Mouse (Mus musculus) heart, embryonic 12.5 days (tissue): ENCODE data around the gene Nln. TPM values are rescaled to one million over a fixed set of nuclear protein-coding genes. Genes with fewer than 3 reads are reported as not detected.

Experiments
- ATAC-seq: fragments of 200-750 bp; cut with Nextera tagmentation; 2 replicates; pipeline ENCODE4 v1.8.0; 2017; ENCODE audit warnings: moderate TSS enrichment, moderate library complexity; ENCODE audit not compliant: insufficient number of reproducible peaks, low FRiP score
- H3K27ac ChIP-seq: fragments of 300-500 bp; sonication (generic); 2 replicates; pipeline ENCODE4 v1.5.1; 2016; ENCODE audit warnings: mild to moderate bottlenecking, moderate library complexity; ENCODE audit not compliant: poor library complexity, severe bottlenecking
- H3K27me3 ChIP-seq: fragments of 300-500 bp; sonication (generic); replicated peaks from 2 replicates; pipeline ENCODE4 v1.6.1; 2016; ENCODE audit warnings: mild to moderate bottlenecking, moderate library complexity
- H3K36me3 ChIP-seq: fragments of 300-500 bp; sonication (generic); 2 replicates; pipeline ENCODE4 v1.6.1; 2016; ENCODE audit warnings: mild to moderate bottlenecking, moderate library complexity
- H3K4me1 ChIP-seq: fragments of 300-500 bp; sonication (generic); replicated peaks from 2 replicates; pipeline ENCODE4 v1.6.1; 2016; ENCODE audit warnings: mild to moderate bottlenecking
- H3K4me2 ChIP-seq: fragments of 300-500 bp; sonication (generic); 2 replicates; pipeline ENCODE4 v1.6.1; 2016; ENCODE audit warnings: mild to moderate bottlenecking, moderate library complexity
- H3K4me3 ChIP-seq: fragments of 300-500 bp; sonication (generic); 2 replicates; pipeline ENCODE4 v1.5.1; 2016; ENCODE audit warnings: mild to moderate bottlenecking
- H3K9ac ChIP-seq: fragments of 300-500 bp; sonication (generic); 2 replicates; pipeline ENCODE4 v1.6.1; 2016; ENCODE audit warnings: mild to moderate bottlenecking, moderate library complexity
- H3K9me3 ChIP-seq: fragments of 300-500 bp; sonication (generic); replicated peaks from 2 replicates; pipeline ENCODE4 v1.6.1; 2016; ENCODE audit warnings: mild to moderate bottlenecking, moderate library complexity
- WGBS: fragments of 180-500 bp; shearing (Covaris S2); methylation state at CpG from one replicate; pipeline ENCODE4 v1.1.7; 2016; 5-methylcytosine and 5-hydroxymethylcytosine counted together
- polyA plus RNA-seq: library from polyadenylated mRNA; unstranded; fragments of >200 nt; fragmentation: Nextera tagmentation; extraction: Ambion mirVana; gene quantifications from 2 replicates; pipeline ENCODE4 v1.2.1, GENCODE M21; 2016

Nln gene
- polyA plus RNA-seq, 1 experiment from 2014 or later = 25.7 TPM

DNA sequence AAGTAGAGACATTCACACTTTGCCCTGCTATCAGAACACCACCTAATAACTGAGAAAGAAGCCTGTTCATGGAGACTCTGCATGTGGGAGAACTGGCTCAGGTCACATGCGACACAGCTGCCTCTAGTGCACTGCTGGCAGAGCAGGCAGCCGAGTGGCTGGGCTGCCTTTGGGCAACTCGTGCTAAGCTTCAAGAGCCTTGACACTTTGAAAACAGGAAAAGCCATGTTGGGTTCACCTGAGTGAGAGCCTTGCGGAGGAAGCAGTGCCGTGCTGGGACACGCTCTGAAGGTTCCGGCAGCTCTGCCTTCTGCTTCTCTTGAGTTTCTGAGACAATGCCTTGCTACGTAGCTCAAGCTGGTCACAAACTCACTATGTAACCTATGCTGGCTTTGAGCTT, 66.7 kb downstream of the Nln start:
- Histone ChIP-seq H3K9me3 (no peaks in the 10 kb centered on the region), H3K27ac (no peak overlapping the region), H3K4me2 (no peak overlapping the region), H3K4me1 (peaks cover 12% of the 10 kb centered on the region), H3K36me3 (peaks cover 6% of the 10 kb centered on the region; the same call in 1 of the 2 replicates), H3K27me3 (no peaks in the 10 kb centered on the region), H3K9ac (no peak overlapping the region), H3K4me3 (no peak overlapping the region)
- WGBS = 82% methylated on average over 8 of the region's 8 CpGs
- ATAC-seq = no peak

- Histone ChIP-seq H3K27me3 (no peaks in the 10 kb centered on the region), H3K4me2 (no peak overlapping the region), H3K27ac (no peak overlapping the region), H3K9ac (no peak overlapping the region), H3K4me1 (peaks cover 24% of the 10 kb centered on the region), H3K36me3 (peaks cover 8% of the 10 kb centered on the region; the same call in 1 of the 2 replicates), H3K9me3 (no peaks in the 10 kb centered on the region), H3K4me3 (no peak overlapping the region)
- WGBS = 86% methylated on average over 7 of the region's 7 CpGs
- ATAC-seq = no peak
These were observed 67.9 kb downstream of the Nln start for GRCm38 (mm10) chr13:104041481-104041880.

DNA sequence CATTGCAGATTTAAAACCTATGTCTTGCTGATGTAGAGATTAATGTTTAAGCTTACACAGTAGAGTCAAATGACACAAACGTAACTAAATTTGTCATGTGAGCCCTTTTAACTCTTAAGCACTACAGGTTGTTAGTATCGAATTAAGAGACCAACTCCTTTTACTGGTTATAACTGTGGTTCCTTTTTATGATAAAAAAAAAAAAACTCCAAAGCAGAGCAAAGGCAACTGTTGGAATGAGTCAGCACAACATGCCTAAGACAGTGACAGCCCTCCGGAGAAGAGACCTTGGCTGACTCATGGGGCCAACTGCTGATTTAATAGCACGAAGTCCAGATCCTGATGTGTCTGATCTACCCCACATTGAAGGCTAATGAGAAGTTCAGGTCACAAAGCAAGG, 68.5 kb downstream of the Nln start:
- WGBS = 77% methylated on average over 4 of the region's 4 CpGs
- Histone ChIP-seq H3K9ac (no peak overlapping the region), H3K27me3 (no peaks in the 10 kb centered on the region), H3K36me3 (peaks cover 8% of the 10 kb centered on the region; the same call in 1 of the 2 replicates), H3K4me2 (no peak overlapping the region), H3K27ac (no peak overlapping the region), H3K9me3 (no peaks in the 10 kb centered on the region), H3K4me3 (no peak overlapping the region), H3K4me1 (peaks cover 26% of the 10 kb centered on the region)
- no peak for ATAC-seq

- H3K27ac ChIP-seq = no peak overlapping the region
- no peak overlapping the region for H3K9ac ChIP-seq
- H3K27me3 ChIP-seq = no peaks in the 10 kb centered on the region
- H3K4me1 ChIP-seq = peaks cover 31% of the 10 kb centered on the region
- no peaks in the 10 kb centered on the region for H3K9me3 ChIP-seq
- H3K36me3 ChIP-seq = peaks cover 2% of the 10 kb centered on the region; the same call in 1 of the 2 replicates
- no peak overlapping the region for H3K4me2 ChIP-seq
- no peak overlapping the region for H3K4me3 ChIP-seq
- 82% methylated on average over 4 of the region's 4 CpGs for WGBS
- ATAC-seq = no peak
These were observed 69.6 kb downstream of the Nln start for GRCm38 (mm10) chr13:104039861-104040260.

- no peak for ATAC-seq
- Histone ChIP-seq H3K36me3 (peaks cover 2% of the 10 kb centered on the region; the same call in 1 of the 2 replicates), H3K4me1 (peaks cover 40% of the 10 kb centered on the region), H3K4me3 (no peak overlapping the region), H3K9me3 (no peaks in the 10 kb centered on the region), H3K4me2 (no peak overlapping the region), H3K27ac (no peak overlapping the region), H3K9ac (no peak overlapping the region), H3K27me3 (no peaks in the 10 kb centered on the region)
- 90% methylated on average over 7 of the region's 7 CpGs for WGBS
These were observed 70.5 kb downstream of the Nln start for GRCm38 (mm10) chr13:104038891-104039290.

GRCm38 (mm10) chr13:104038358-104038757, 71.1 kb downstream of the Nln start:
- Histone ChIP-seq H3K27me3 (no peaks in the 10 kb centered on the region), H3K36me3 (peaks cover 2% of the 10 kb centered on the region; the same call in 1 of the 2 replicates), H3K27ac (no peak overlapping the region), H3K4me3 (no peak overlapping the region), H3K9me3 (no peaks in the 10 kb centered on the region), H3K4me1 (peaks cover 40% of the 10 kb centered on the region), H3K9ac (no peak overlapping the region), H3K4me2 (no peak overlapping the region)
- WGBS = 75% methylated on average over 7 of the region's 7 CpGs
- ATAC-seq = no peak

GRCm38 (mm10) chr13:104037531-104038290, 71.7 kb downstream of the Nln start:
- no peak for ATAC-seq
- Histone ChIP-seq H3K27me3 (no peaks in the 10 kb centered on the region), H3K36me3 (peaks cover 2% of the 10 kb centered on the region; the same call in 1 of the 2 replicates), H3K9ac (no peak overlapping the region), H3K4me1 (peaks cover 46% of the 10 kb centered on the region), H3K27ac (no peak overlapping the region), H3K4me3 (no peak overlapping the region), H3K9me3 (no peaks in the 10 kb centered on the region), H3K4me2 (no peak overlapping the region)
- 60% methylated on average over 9 of the region's 9 CpGs for WGBS

GRCm38 (mm10) chr13:104036494-104037290, 72.7 kb downstream of the Nln start:
- Histone ChIP-seq H3K27ac (no peak overlapping the region), H3K27me3 (no peaks in the 10 kb centered on the region), H3K4me1 (peaks cover 55% of the 10 kb centered on the region), H3K4me3 (no peak overlapping the region), H3K9ac (no peak overlapping the region), H3K9me3 (no peaks in the 10 kb centered on the region), H3K4me2 (no peak overlapping the region), H3K36me3 (0 out of 2 replicates have a peak, but pooled peaks cover 2% of the 10 kb centered on the region)
- ATAC-seq = no peak
- 74% methylated on average over 23 of the region's 23 CpGs for WGBS

DNA sequence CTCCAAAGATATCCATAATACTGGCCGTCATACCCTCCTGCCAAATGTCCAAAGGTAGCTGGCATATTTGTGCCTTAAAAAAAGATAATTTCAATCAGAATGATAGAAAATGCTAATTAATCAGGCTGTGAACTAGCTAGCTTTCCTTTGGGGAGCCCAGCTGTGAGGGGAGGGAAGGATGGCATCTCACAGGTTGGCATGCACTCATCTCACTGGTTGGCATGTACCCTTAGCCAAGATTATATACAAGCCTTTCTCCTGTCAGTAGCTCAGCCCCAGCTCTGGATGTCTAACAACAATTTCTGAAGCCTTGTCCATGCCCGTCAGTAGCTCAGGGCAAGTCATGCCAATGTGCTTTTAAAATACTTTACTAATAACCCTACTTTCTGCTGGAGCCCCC, 73.8 kb downstream of the Nln start:
- no peak overlapping the region for H3K27ac ChIP-seq
- WGBS = 84% methylated on average over 2 of the region's 2 CpGs
- H3K9ac ChIP-seq = no peak overlapping the region
- H3K36me3 ChIP-seq = 0 out of 2 replicates have a peak, but pooled peaks cover 2% of the 10 kb centered on the region
- H3K4me2 ChIP-seq = no peak overlapping the region
- H3K4me3 ChIP-seq = no peak overlapping the region
- no peaks in the 10 kb centered on the region for H3K9me3 ChIP-seq
- H3K4me1 ChIP-seq = peaks cover 58% of the 10 kb centered on the region
- ATAC-seq = no peak
- H3K27me3 ChIP-seq = no peaks in the 10 kb centered on the region

DNA sequence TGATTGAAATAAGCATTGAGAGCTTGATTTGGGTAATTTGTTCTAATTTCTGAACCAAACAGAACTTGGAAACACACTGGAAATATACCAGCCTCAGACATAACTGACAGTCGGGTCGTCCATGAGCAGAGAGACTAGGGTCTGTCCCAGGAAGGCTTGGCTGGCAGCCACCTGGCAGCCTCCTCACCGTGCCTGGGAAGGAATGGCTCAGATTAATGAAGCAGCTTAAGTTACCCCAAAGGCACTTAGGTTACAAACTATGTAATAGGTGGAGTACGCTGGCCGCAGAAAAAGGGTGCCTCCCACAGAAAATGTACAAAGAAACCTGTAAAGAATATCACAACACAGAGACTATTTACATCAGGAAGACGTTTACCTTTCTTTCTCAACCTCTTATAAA, 74.6 kb downstream of the Nln start:
- no peak overlapping the region for H3K4me3 ChIP-seq
- WGBS = 57% methylated on average over 6 of the region's 6 CpGs
- no peak for ATAC-seq

GRCm38 (mm10) chr13:104032620-104033133, 76.7 kb downstream of the Nln start:
- Histone ChIP-seq H3K27me3 (no peaks in the 10 kb centered on the region), H3K27ac (peak overlapping the region; percentile 89), H3K9me3 (no peaks in the 10 kb centered on the region), H3K4me1 (peaks cover 49% of the 10 kb centered on the region), H3K4me3 (no peak overlapping the region), H3K9ac (no peak overlapping the region), H3K4me2 (no peak overlapping the region), H3K36me3 (0 out of 2 replicates have a peak, but pooled peaks cover 2% of the 10 kb centered on the region)
- WGBS = 10% methylated on average over 3 of the region's 3 CpGs
- peak; percentile 72 for ATAC-seq

More for the DNA sequence above, 74.6 kb downstream of the Nln start:
- Histone ChIP-seq H3K9ac (no peak overlapping the region), H3K27me3 (no peaks in the 10 kb centered on the region), H3K4me2 (no peak overlapping the region), H3K27ac (no peak overlapping the region), H3K9me3 (no peaks in the 10 kb centered on the region), H3K36me3 (0 out of 2 replicates have a peak, but pooled peaks cover 2% of the 10 kb centered on the region), H3K4me1 (peaks cover 57% of the 10 kb centered on the region)
